Mouse (Mus musculus): ENCODE data around the gene Sema4c. TPM values are rescaled to one million over a fixed set of nuclear protein-coding genes. Genes with fewer than 3 reads are reported as not detected.
"Not testable (repeated sequence)": the region's sequence is repeated elsewhere in the genome, so short reads cannot be mapped to it uniquely, and the experiment has no call there.

Sema4c gene
- polyA plus RNA-seq, 1 experiment from 2014 or later: 3.9 TPM

DNA sequence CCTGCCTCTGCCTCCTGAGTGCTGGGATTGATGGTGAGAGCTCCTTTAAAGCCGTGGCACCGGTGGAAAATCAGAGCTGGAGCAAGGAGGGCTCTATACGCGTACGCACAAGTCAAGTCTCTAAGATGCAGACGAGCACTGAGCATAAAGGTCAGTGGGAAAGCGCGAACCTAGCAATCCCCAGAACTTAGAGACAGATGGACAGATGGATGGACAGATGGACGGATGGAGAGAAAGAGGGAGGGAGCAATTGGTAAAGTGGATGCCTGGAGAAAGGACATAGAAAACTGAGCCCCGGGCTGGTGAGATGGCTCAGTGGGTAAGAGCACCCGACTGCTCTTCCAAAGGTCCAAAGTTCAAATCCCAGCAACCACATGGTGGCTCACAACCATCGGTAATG is 17.3 kb downstream of the Sema4c start:
- Histone ChIP-seq H3K36me3 (ENCODE audit: control insufficient read depth, insufficient read depth) (peaks cover 46% of the 10 kb centered on the region), H3K4me3 (ENCODE audit: low read depth, low read length) (no peak overlapping the region), H3K4me2 (replicated peaks; ENCODE audit: low read depth) (no peak overlapping the region), H3K27ac (ENCODE audit: low read depth, low read length) (no peak overlapping the region), H3K9ac (ENCODE audit: low read depth, low read length) (no peak overlapping the region), H3K27me3 (replicated peaks; ENCODE audit: control insufficient read depth, insufficient read depth, low read length) (no peaks in the 10 kb centered on the region), H3K9me3 (ENCODE audit: control insufficient read depth) (no peaks in the 10 kb centered on the region), H3K4me1 (replicated peaks; ENCODE audit: control insufficient read depth, insufficient read depth, low read length) (no peaks in the 10 kb centered on the region)
- 90% methylated on average over 12 of the region's 12 CpGs for WGBS
- ATAC-seq: no peak
- TF ChIP-seq CTCF (IDR thresholded peaks at IDR 0.05; ENCODE audit: low read depth): no peak

- Histone ChIP-seq H3K27me3 (replicated peaks; ENCODE audit: control insufficient read depth, insufficient read depth, low read length) (no peaks in the 10 kb centered on the region), H3K4me3 (ENCODE audit: low read depth, low read length) (no peak overlapping the region), H3K4me1 (replicated peaks; ENCODE audit: control insufficient read depth, insufficient read depth, low read length) (no peaks in the 10 kb centered on the region), H3K9ac (ENCODE audit: low read depth, low read length) (no peak overlapping the region), H3K36me3 (ENCODE audit: control insufficient read depth, insufficient read depth) (peaks cover 46% of the 10 kb centered on the region), H3K27ac (ENCODE audit: low read depth, low read length) (no peak overlapping the region), H3K4me2 (replicated peaks; ENCODE audit: low read depth) (no peak overlapping the region), H3K9me3 (ENCODE audit: control insufficient read depth) (no peaks in the 10 kb centered on the region)
- TF ChIP-seq CTCF (IDR thresholded peaks at IDR 0.05; ENCODE audit: low read depth): no peak
- no peak for ATAC-seq
- WGBS: 93% methylated on average over 11 of the region's 11 CpGs
These were observed 18.0 kb downstream of the Sema4c start for GRCm38 (mm10) chr1:36540132-36540531.

- no peak for TF ChIP-seq CTCF (IDR thresholded peaks at IDR 0.05; ENCODE audit: low read depth)
- no peaks in the 10 kb centered on the region for H3K27me3 ChIP-seq (replicated peaks; ENCODE audit: control insufficient read depth, insufficient read depth, low read length)
- no peak within 1 kb of the TSS; the same call in 1 of the 2 replicates for H3K9ac ChIP-seq (ENCODE audit: low read depth, low read length)
- peak within 1 kb of the TSS; percentile 21; the same call in 1 of the 2 replicates for H3K27ac ChIP-seq (ENCODE audit: low read depth, low read length)
- ATAC-seq: peak; percentile 53; the same call in 1 of the 2 replicates
- peaks cover 46% of the 10 kb centered on the region for H3K36me3 ChIP-seq (ENCODE audit: control insufficient read depth, insufficient read depth)
- no peaks in the 10 kb centered on the region for H3K9me3 ChIP-seq (ENCODE audit: control insufficient read depth)
- no peaks in the 10 kb centered on the region; the same call in 1 of the 2 replicates for H3K4me1 ChIP-seq (replicated peaks; ENCODE audit: control insufficient read depth, insufficient read depth, low read length)
- no peak within 1 kb of the TSS for H3K4me3 ChIP-seq (ENCODE audit: low read depth, low read length)
- WGBS: 29% methylated on average over 9 of the region's 9 CpGs
- H3K4me2 ChIP-seq (replicated peaks; ENCODE audit: low read depth): no peak within 1 kb of the TSS
These were observed 19.0 kb downstream of the Sema4c start, which contains the start of gene Gm42417 for GRCm38 (mm10) chr1:36539186-36539585. TSS of gene Gm42417 (minus strand) at chr1:36539429.

- Histone ChIP-seq H3K9ac (ENCODE audit: low read depth, low read length) (no peak overlapping the region; the same call in 1 of the 2 replicates), H3K4me3 (ENCODE audit: low read depth, low read length) (no peak overlapping the region), H3K36me3 (ENCODE audit: control insufficient read depth, insufficient read depth) (peaks cover 43% of the 10 kb centered on the region), H3K27me3 (replicated peaks; ENCODE audit: control insufficient read depth, insufficient read depth, low read length) (no peaks in the 10 kb centered on the region), H3K4me2 (replicated peaks; ENCODE audit: low read depth) (no peak overlapping the region), H3K4me1 (replicated peaks; ENCODE audit: control insufficient read depth, insufficient read depth, low read length) (no peaks in the 10 kb centered on the region; the same call in 1 of the 2 replicates), H3K27ac (ENCODE audit: low read depth, low read length) (0 out of 2 replicates have a peak overlapping the region, but pooled peaks have one; percentile 21), H3K9me3 (ENCODE audit: control insufficient read depth) (no peaks in the 10 kb centered on the region)
- no peak for ATAC-seq
- no peak for TF ChIP-seq CTCF (IDR thresholded peaks at IDR 0.05; ENCODE audit: low read depth)
- 68% methylated on average over 4 of the region's 4 CpGs for WGBS
These were observed 19.4 kb downstream of the Sema4c start for GRCm38 (mm10) chr1:36538727-36539126.

GRCm38 (mm10) chr1:36536783-36537182 is 21.4 kb downstream of the Sema4c start, which contains the start of gene Ankrd23:
TSS of gene Ankrd23 (minus strand) at chr1:36536883.
- H3K4me2 ChIP-seq (replicated peaks; ENCODE audit: low read depth); H3K27ac ChIP-seq (ENCODE audit: low read depth, low read length); H3K9ac ChIP-seq (ENCODE audit: low read depth, low read length); H3K4me3 ChIP-seq (ENCODE audit: low read depth, low read length); H3K4me1 ChIP-seq (replicated peaks; ENCODE audit: control insufficient read depth, insufficient read depth, low read length); H3K9me3 ChIP-seq (ENCODE audit: control insufficient read depth); H3K27me3 ChIP-seq (replicated peaks; ENCODE audit: control insufficient read depth, insufficient read depth, low read length); ATAC-seq: not testable (repeated sequence)
- peaks cover 35% of the 10 kb centered on the region for H3K36me3 ChIP-seq (ENCODE audit: control insufficient read depth, insufficient read depth)
- WGBS: 92% methylated on average over 9 of the region's 9 CpGs

- no peaks in the 10 kb centered on the region; the same call in 1 of the 2 replicates for H3K4me1 ChIP-seq (replicated peaks; ENCODE audit: control insufficient read depth, insufficient read depth, low read length)
- no peak overlapping the region; the same call in 1 of the 2 replicates for H3K27ac ChIP-seq (ENCODE audit: low read depth, low read length)
- H3K4me2 ChIP-seq (replicated peaks; ENCODE audit: low read depth): no peak overlapping the region
- WGBS: 69% methylated on average over 8 of the region's 8 CpGs
- no peak overlapping the region for H3K9ac ChIP-seq (ENCODE audit: low read depth, low read length)
- no peak for ATAC-seq
- H3K4me3 ChIP-seq (ENCODE audit: low read depth, low read length): no peak overlapping the region
- no peaks in the 10 kb centered on the region for H3K27me3 ChIP-seq (replicated peaks; ENCODE audit: control insufficient read depth, insufficient read depth, low read length)
- no peaks in the 10 kb centered on the region for H3K9me3 ChIP-seq (ENCODE audit: control insufficient read depth)
- TF ChIP-seq CTCF (IDR thresholded peaks at IDR 0.05; ENCODE audit: low read depth): no peak
- H3K36me3 ChIP-seq (ENCODE audit: control insufficient read depth, insufficient read depth): peaks cover 34% of the 10 kb centered on the region
These were observed 21.8 kb downstream of the Sema4c start for GRCm38 (mm10) chr1:36536397-36536728.

Measured in intestine, postnatal 0 days (tissue).